Mouse (Mus musculus): ENCODE data around the gene Comtd1.

The Comtd1 gene

GRCm38 (mm10) chr14:21838336-21839017 lies 10.3 kb downstream of the Comtd1 start:
- no peak for DNase-seq (ENCODE audit: low spot score in 2 of 2)

DNA sequence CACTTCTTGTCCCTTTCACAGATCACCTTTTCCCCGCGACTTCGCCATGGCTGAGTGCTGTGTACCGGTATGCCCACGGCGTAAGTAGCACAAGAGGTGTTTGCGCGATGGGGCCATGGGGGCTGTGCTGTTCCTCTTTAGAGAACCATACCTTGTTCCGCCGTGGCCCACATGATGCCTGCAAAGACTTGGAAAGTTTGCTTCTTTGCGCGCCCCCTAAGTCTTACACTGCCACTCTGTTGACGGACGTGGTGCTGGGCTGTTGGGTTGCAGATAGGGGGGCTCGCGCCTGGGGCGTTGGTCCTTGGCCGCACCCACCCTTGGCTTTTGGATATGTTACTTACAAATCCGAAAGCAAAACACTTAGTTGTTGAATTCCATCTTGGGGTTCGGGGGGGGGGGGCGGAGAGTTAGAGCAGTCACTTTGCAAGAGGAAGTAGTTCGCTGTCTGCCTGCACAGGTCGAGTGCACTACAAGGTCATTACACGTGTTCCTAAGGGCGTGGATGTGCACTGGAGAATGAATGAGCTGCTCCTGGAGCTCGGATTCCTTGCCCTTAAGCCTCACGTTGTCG lies 16.9 kb downstream of the Comtd1 start:
- DNase-seq (ENCODE audit: low spot score in 2 of 2) = no peak

- peak; percentile 96 for DNase-seq (ENCODE audit: low spot score in 2 of 2)
Measured at GRCm38 (mm10) chr14:21830876-21831767, 17.7 kb downstream of the Comtd1 start.

DNA sequence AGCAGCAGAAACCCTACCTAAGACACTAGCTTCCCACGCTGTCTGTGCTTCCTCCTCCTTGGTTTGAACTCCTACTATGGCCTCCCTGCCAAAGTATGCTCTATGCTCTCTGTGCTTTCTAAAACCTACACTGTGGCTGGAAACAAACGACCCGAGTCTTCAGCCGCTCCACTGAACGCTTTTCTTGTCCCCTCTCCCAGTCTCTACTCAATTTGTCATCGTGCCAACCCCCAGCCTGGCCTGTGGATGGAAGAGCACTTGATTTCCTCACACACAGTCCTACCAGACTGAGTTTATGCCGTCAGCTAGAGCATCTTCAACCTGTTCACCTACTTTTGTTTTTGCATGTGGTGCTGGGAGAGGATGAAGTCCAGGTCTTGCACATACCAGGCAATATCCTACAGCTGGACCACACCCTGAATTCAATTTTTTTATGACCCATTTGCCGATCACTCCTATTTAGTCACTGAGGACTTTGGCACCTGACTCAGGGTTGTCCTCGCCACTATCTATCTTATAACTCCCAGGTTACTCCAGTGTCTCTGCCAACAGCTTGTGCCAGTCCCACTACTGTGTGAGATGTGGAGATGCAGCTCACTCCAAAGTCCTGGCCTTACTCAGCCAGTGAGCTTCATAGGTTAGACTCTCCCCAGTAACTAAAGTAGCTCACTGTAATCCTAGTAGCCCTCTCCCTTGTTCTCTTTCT lies 22.8 kb downstream of the Comtd1 start:
- DNase-seq (ENCODE audit: low spot score in 2 of 2) = no peak

DNA sequence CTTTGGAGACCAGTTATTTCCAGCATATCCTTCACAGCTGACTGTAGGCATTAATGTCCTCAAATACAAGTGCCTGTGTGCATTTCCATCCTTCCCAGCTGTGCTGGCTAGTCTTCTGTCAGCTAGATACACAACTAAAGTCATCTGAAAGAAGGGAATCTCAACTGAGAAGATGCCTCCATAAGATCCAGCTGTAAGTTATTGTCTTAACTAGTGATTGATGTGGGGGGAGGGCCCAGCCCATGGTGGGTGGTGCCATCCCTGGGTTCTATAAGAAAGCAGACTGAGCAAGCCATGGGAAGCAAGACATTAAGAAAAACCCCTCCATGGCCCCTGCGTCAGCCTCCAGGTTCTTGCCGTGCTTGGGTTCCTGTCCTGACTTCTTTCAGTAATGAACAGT lies 23.8 kb downstream of the Comtd1 start, which contains the start of gene Vdac2:
Gene Vdac2 (plus strand): TSS at position 301 of the 400 bp plus-strand sequence.
- DNase-seq (ENCODE audit: low spot score in 2 of 2) = no peak

- DNase-seq (ENCODE audit: low spot score in 2 of 2) = peak in 1 of 2 experiments; percentile 22
Measured at GRCm38 (mm10) chr14:21823897-21824296, 24.9 kb downstream of the Comtd1 start.

DNA sequence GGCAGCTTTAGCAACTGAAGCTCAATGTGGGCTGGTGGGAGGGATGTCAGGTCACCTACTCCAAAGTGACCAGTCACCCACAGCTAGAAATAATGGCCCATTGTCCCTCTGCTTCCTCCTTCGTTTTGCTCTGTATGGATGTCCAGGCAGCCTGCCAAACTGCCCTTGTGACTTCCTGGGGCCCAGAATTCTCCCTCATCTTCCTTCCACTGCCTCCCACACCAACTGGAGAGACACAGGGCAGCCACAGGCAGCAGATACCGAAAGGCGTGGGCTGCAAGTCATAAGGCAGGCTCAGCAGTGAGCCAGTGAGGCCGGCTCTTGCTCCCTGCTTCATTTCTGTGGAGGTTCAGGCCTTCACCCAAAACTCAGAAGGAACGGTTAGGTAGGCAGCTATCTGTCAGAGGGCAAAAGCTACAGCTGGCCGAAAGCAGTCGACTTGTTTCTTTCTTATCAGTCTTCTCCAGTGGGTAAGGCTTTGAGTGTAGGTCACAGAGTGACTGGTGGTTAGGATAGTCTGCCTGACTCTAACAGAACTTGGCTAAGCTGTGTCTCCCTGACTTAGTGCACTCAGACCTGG lies 25.9 kb downstream of the Comtd1 start:
- peak; percentile 71 to 73 for DNase-seq (ENCODE audit: low spot score in 2 of 2)

GRCm38 (mm10) chr14:21822307-21822706 lies 26.5 kb downstream of the Comtd1 start:
- no peak for DNase-seq (ENCODE audit: low spot score in 2 of 2)

GRCm38 (mm10) chr14:21820880-21821505 lies 27.8 kb downstream of the Comtd1 start:
- DNase-seq (ENCODE audit: low spot score in 2 of 2) = no peak

- DNase-seq (ENCODE audit: low spot score in 2 of 2) = no peak
Measured at GRCm38 (mm10) chr14:21817453-21817852, 31.3 kb downstream of the Comtd1 start.

DNA sequence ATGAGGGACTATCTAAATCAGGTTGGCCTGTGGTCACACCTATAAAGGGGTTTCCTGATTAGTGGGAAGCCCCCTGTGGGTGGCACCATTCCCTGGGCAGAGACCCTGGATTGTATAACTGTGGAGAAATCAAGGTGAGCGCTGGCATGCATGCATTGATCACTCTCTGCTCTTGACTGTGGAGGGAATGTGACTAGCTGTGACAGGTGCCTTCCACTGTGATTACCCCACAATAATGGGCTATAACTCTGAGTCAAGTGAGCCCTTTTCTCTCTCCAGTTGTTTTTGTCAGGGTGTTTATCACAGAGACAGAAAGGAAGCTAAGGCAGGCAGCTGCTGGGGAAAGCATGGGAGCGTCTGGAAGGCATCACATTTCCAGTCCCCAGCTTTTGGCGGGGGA lies 32.5 kb downstream of the Comtd1 start:
- DNase-seq (ENCODE audit: low spot score in 2 of 2) = no peak

- no peak for DNase-seq (ENCODE audit: low spot score in 2 of 2)
Measured at GRCm38 (mm10) chr14:21814606-21815005, 34.2 kb downstream of the Comtd1 start.

DNA sequence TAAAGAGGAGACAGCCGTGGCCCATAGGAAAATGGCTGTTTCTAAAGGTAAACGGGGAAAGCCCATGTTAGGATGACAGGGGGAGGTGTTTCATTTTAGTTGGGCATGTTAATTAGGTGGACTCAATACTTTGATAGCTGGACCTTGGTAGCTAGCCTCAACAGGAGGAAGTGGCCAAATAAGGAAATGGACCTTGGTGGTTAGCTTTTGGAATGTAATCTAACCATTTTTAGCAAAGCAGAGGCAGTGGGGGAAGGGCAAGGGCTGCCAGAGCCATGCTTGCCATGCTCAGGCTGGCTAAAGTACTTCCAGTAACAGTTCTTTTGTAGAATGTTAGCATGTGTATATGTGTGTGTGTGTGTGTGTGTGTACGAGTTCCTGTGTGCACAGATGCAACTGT lies 34.9 kb downstream of the Comtd1 start:
- DNase-seq (ENCODE audit: low spot score in 2 of 2) = no peak

DNA sequence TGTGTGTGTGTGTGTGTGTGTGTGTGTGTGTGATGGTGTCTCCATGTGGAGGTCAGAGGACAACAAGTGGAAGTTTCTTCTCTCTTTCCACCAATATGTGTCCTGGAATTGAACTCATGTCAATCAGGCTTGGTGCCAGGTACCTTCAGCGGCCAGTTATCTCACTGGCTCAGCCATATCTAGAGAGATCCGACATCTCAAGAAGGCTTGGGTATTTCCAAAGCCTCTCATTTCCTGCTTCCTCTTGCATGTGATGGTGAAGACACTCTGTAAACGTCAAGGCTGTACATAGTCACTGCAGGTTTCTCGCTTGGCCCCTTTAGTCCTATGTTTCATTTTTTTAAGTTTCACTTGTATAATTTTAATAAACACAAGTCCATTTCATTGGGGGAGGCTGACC lies 35.6 kb downstream of the Comtd1 start:
- no peak for DNase-seq (ENCODE audit: low spot score in 2 of 2)

DNA sequence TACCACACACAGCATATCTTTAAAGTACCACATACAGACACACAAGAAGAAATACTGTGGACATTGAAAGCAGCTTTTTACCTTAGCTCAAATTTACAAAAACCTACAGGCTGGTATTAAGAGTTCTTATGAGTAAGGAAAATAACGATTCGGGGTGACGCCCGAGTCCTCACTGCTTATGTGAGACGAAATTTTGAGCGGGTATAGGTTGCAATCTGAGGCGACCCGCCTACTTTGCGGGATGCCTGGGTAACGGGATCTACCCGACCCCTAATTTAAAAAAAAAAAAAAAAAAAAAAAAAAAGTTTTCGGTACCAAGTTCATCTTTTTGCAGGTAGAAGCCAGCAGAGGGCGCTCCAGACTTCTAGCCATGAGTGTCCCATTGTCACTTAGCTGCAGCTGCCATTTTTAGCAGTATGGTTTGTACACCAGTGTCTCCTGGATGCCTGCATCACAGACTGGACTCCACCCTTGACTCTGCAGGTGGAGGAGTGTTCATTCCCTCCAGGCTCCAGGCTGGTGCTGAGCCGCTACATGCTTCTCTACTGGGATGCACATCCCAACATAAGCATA lies 36.1 kb downstream of the Comtd1 start:
- DNase-seq (ENCODE audit: low spot score in 2 of 2) = no peak

DNA sequence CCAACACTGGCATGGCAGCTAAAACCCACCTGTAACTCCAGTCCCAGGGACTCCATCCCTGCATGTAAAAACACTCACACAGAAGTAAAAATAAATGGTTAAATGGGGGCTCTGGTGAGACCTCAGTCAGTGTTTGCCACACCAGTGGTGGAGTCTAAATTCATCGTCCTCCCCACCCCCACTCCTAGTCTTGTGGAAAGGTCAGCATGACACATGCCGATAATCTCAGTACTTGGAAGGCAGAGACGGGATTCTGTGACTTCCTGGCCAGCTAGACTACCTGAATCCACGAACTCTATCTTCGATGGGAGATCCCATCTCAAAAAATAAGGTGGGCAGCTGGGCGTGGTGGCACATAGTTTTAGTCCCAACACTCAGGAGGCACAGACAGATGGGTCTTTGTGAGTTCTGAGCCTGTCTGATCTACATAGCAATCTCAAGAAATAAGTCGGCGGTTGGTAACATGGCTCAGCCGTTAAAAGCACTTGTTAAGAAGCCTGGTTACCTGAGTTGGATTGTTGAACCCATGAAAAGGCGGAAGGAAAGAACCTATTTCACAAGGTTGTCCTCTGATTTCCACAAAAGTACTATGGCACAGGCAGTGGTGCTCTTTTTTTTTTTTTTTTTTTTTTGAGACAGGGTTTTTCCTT lies 36.9 kb downstream of the Comtd1 start:
- DNase-seq (ENCODE audit: low spot score in 2 of 2) = no peak

- no peak for DNase-seq (ENCODE audit: low spot score in 2 of 2)
Measured at GRCm38 (mm10) chr14:21811301-21811700, 37.5 kb downstream of the Comtd1 start.

DNA sequence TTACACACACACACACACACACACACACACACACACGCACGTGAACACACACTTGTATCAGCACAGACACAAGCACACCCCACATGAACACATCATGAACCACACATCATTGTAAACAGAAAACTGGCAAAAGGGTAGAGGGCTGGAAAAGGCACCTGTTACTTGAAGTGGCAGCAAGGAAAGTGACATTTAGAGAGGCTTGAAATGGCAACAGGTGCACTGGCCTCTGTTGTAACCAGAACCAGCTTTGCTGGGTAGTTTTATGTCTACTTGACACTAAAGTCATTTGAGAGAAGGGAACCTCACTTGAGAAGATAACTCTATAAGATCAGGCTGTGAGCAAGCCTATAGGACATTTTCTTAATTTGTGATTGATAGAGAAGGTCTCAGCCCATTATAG lies 39.4 kb downstream of the Comtd1 start:
- no peak for DNase-seq (ENCODE audit: low spot score in 2 of 2)

- no peak for DNase-seq (ENCODE audit: low spot score in 2 of 2)
Measured at GRCm38 (mm10) chr14:21808208-21808922, 40.4 kb downstream of the Comtd1 start.
